Mouse (Mus musculus) cerebellum, postnatal 25 days (tissue): ENCODE measurements around the gene Dusp22.

Experiments
- DNase-seq, 2 experiments: peaks; one replicate each; pipeline ENCODE4 v3.0.0; 2021; ENCODE audit warnings: mixed read lengths in 2 of 2

Dusp22 gene

DNA sequence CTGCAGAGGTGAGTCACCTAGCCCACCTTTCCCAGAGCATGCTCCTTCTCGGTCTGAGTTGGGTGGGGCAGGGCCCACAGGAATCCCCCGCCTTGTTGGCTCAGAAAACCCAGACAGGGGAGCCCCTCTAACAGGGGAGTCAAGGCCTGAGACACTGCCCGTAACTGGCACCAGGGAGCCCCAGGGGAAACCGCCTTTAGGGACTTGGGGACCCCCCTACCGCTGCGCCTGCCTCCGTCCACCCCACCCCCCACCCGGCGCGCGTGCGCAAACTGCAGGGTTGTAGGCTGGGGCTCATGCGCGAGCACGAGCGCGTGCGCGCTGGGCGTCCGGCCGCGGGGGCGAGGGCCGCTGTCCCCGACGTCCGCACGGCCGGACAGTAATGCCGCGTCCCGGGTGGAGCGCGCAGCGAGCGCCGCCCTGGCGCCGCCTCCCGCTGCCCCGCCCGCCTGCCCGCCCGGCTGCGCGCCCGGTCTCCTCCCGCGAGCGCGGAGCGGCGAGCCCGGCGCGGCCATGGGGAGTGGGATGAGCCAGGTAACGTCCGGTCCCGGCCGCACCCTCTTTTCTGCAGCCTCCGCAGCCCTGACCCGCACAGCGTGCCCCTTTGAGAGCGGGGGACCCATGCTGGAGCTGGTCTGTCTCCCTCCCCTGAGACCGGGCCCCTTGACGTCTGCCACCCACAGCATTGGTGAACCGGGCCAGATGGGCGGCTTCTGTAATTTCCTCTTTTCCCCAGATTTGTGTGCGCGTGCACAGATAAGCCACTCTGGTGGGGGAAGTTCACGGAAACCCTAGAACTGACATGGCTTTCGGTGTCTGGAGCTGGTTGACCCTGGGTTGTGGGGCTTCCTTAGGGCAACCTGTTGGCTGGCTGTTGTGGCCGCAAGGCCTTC is at the start of gene Dusp22:
TSS of gene Dusp22 (plus strand) at position 387 of the 893 bp plus-strand sequence.
- peak; percentile 89 to 93 for DNase-seq

DNA sequence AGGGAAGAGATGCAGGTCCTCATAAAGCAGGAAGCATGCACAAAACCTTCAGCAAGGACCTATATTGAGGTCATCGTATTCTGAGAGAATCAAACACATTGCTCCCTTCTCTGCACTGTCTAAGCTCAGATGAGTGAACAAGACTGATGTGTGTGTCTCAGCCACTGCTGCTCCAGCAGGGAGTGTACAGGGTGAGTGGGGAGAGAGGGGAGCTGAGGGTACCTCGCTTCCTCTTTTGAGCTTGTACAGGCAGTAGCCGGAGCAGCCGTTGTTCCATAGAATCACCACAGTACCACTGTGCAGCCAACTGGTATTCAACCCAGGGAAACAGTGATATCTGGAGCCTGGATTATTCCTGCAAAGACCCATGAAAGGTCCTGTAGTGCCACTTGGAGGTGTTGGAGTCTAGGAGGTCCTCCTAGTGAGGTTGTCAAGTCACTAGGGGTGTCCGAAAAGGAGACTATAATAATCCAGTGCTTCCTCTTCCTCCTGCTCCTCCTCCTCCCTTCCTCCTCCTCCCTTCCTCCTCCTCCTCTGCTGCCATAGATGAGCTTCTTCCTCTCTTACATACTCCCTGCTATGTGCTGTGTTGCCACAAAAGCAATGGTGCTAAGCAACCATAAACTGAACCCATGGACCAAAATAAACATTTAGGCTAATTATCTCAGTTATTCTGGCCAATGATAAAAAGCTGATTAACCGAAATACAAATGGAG is 47.6 kb upstream of the Dusp22 start:
- no peak for DNase-seq

- no peak for DNase-seq
Observed at GRCm38 (mm10) chr13:30619684-30620083, 40.1 kb upstream of the Dusp22 start.

DNA sequence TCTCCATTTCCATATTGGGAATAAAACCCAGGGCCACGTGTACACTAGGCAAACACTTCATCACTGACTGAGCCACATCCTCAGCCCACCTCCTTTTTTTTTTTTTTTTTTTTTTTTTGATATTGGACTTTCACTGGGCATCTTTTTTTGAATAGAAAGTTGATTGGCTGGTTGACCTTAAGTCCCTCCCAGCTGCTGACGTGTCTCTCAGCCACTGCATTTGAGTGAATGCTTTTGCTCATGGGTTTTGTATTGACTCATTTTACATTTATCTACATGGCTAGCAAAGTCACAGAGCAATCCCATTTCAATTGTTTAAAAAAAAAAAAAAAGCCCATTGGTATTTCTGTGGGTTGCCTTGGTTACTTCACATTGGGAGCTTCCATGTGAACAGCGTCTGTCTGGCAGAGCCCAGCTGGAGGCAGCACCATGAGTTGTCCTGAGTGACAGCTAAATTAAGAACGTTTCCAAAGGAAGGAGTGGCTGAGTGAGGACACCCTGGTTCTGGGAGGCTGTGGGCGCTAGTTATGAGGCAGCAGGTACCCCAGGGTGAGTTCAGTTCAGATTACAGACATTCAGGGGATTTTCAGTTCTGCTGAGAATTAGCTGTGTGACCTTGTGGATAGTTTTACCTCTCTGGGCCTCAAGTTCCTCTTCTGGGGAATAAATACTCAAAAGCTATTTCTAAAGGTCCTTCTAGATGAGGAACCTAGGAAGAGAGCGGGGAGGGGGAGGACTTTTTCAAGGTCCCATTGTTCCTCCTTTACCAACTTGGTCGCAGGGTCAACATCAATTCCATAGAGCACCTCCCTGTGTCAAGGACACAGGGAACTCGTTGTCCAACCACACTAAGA is 31.4 kb upstream of the Dusp22 start:
- no peak for DNase-seq

DNA sequence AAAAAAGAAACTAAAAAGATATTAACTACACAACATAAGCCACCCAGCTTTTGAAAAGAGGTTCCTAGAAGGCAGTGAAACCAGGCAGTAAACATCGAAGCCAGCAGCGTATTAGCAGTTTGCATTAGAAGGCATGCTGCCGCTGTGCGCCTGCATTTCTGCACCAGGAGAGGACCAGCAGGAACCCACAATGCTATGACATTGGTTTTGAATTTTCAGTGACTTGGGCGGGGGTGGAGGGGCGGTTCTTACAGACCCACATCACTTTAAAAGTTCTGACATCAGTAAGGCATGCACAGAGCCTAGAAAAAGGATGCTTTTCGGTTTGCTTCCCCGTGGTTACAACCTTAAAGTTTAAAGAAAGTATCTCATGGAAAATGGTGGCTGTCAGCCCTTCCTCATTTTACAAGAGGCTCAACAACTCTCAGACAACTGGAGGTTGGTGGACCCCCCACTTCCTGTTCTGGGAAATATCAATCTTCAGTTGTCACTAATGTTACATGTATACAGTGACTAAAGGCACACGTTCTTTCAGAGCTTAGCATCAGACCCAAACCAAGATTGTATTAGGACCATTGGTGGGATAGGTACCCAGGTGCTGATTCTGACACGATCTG is 29.9 kb upstream of the Dusp22 start:
- DNase-seq: no peak

DNA sequence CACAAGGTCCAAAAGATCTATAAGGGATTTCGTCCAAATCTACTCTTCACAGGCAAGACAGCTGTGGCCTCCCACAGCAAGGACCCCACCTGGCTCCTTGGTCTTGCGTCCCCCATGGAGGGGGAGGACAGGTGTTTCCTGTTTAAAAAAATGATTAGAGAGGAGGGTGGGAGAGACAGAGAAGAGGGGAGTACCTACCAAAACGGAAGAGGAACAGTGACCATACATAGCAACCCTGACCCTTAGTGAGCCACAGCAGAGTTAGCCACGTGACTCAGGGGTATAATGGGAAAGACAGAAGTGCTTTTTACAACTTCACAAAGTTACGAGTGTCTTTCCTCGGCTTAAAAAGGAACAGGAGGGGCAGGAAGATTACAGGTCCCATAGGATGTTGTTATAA is 26.8 kb upstream of the Dusp22 start:
- DNase-seq: no peak

- no peak for DNase-seq
Observed at GRCm38 (mm10) chr13:30636453-30636852, 23.3 kb upstream of the Dusp22 start.

GRCm38 (mm10) chr13:30638378-30639115 is 21.3 kb upstream of the Dusp22 start:
- DNase-seq: no peak

- no peak for DNase-seq
Observed at GRCm38 (mm10) chr13:30642053-30642452, 17.7 kb upstream of the Dusp22 start.

GRCm38 (mm10) chr13:30648461-30648860 is 11.3 kb upstream of the Dusp22 start:
- DNase-seq: no peak

- DNase-seq: no peak
Observed at GRCm38 (mm10) chr13:30649197-30649596, 10.6 kb upstream of the Dusp22 start.

- DNase-seq: peak in 1 of 2 experiments; percentile 30
Observed at GRCm38 (mm10) chr13:30650684-30651083, 9.1 kb upstream of the Dusp22 start.

- no peak for DNase-seq
Observed at GRCm38 (mm10) chr13:30653051-30653450, 6.7 kb upstream of the Dusp22 start.

- no peak for DNase-seq
Observed at GRCm38 (mm10) chr13:30654463-30654862, 5.3 kb upstream of the Dusp22 start.

GRCm38 (mm10) chr13:30656909-30657308 is 2.9 kb upstream of the Dusp22 start:
- no peak for DNase-seq

DNA sequence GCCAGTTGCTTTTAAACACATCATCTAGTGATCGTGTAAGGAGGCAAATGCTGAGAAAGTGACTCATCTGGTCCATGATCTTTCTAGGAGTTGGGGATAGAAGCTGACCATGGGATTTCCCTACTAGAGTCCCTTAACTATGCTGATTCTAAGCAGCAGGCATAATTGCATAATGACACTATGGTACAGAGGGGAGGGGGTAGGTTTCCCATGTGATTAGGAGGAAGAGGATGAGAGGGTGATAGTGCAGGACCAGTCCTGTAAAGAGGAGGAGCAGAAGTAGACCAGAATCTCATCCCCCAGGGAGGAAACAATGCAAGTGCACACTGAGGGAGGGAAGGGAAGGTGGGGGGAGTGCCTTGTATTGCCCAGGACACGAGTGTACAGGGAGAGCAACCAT is 2.0 kb upstream of the Dusp22 start:
- no peak for DNase-seq

DNA sequence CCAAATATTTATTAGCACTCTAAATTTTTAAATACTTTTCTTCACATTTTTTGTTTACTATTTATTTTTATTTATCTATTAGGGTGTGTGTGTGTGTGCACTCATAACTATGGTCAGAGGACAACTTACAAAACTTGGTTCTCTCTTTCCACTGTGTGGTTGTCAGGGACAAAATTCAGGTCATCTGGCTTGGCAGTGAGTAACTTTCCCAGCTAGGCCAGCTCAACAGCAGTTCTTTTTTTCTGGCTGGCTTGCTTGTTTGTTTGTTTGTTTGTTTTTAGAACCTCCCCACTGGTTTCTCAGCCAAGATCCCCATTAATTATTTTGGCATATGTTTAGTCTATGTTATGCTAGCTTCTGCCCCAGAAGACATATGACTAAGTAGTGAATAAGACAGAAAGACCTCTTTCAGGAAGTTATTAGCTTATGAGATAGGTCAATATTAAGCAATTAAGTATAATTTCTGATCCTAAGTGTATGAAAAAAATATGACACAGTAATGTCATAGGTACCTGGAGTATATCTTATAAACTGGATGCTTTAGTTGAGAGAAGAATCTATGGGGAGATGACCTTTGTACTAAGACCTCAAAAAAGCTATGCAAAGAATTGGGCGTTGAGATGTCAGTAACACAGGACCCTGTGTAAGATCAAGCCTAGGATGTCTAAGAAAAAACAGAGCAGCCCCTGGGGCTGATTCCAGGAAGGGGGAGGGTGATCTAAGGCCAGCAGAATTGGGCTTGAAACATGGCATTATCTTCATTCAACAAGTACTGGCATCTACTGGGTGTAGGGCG is 1.4 kb upstream of the Dusp22 start:
- no peak for DNase-seq

- DNase-seq: no peak
Observed at GRCm38 (mm10) chr13:30665261-30665660, 5.5 kb downstream of the Dusp22 start.

DNA sequence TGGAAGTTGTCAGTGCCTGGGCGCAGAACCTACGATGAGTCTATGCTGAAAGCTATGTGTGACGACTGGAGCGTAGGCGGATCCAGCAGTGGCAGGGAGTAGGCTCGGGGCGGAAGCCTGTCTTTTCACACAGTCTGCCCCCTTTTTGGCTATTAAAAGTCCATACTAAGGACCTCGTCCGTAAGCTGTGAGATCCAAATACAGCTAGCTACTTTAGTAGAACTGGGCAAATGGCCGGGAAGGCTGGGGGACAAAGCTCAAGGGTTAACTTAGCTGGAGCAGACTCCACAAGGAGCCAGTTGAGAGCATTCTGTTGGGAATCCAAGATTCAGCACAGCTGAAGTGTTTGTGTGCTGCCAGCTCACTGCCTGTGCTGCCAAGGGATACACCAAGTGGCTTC is 6.7 kb downstream of the Dusp22 start:
- no peak for DNase-seq

DNA sequence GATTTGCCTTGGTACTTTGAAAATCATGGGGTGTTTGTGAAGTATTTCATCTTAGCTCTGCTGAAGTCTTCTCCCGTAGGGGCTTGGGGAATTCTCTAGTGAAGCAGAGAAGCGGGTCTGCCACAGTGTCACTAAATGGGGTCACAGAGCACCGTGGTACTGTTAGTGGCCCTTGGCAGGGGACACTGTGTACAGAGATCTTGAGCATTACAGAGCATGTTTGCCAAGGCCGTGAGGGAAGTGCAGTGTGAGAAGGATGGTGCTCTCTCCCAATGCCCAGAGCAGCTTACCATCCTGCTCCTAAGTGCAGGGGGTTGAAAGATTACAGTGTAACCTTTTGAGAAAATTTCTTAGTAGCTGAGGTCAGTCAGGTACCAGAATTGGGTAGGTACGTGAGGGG is 8.5 kb downstream of the Dusp22 start:
- peak in 1 of 2 experiments; percentile 11 for DNase-seq

DNA sequence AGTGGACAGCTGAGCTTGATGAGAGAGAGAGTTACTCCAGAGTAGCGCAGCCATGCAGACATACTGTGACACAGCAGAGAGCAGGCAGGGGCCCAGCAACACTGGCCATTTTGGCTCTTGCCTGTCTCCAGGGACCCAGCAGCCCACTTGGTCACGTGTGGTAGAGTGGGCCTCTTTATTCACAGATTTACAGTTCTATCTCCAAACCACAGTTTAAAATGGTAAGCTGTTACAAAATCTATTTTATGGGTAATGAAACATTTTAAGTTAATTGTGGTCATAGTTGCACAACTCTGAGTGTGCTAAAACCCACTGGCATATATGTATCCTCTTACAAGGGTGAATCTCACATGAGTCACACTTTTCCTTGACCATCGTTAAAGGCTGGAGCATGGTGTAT is 9.5 kb downstream of the Dusp22 start:
- DNase-seq: no peak
